Mouse (Mus musculus): ENCODE results near the gene Usp16. TPM values are rescaled to one million over a fixed set of nuclear protein-coding genes. Genes with fewer than 3 reads are reported as not detected.

Gene Usp16
- polyA plus RNA-seq, 1 experiment = 48.6 TPM

- H3K9ac ChIP-seq (ENCODE audit: low read depth, poor library complexity, severe bottlenecking) = no peak overlapping the region
- H3K9me3 ChIP-seq (replicated peaks; ENCODE audit: control insufficient read depth, insufficient read depth, low read length, poor library complexity, severe bottlenecking) = no peaks in the 10 kb centered on the region
- no peak overlapping the region for H3K27ac ChIP-seq (ENCODE audit: insufficient read depth, low read length)
- TF ChIP-seq CTCF (IDR thresholded peaks at IDR 0.05; ENCODE audit: low read depth, low read length) (no peak), POLR2A (IDR thresholded peaks at IDR 0.05; ENCODE audit: insufficient read depth, low read length) (no peak), EP300 (IDR thresholded peaks at IDR 0.05; ENCODE audit: insufficient read depth, low read depth, low read length) (no peak)
- no peaks in the 10 kb centered on the region for H3K36me3 ChIP-seq (ENCODE audit: control insufficient read depth, insufficient read depth, low read length, poor library complexity, severe bottlenecking)
- H3K4me3 ChIP-seq (ENCODE audit: low read depth, low read length) = no peak overlapping the region
- H3K27me3 ChIP-seq (ENCODE audit: control insufficient read depth, insufficient read depth, low read length, poor library complexity, severe bottlenecking) = no peaks in the 10 kb centered on the region
- H3K4me1 ChIP-seq (ENCODE audit: control insufficient read depth, insufficient read depth, low read length) = no peaks in the 10 kb centered on the region
These were observed 73.2 kb downstream of the Usp16 start for GRCm38 (mm10) chr16:87527553-87528249.

GRCm38 (mm10) chr16:87528755-87529154 lies 74.3 kb downstream of the Usp16 start:
- TF ChIP-seq POLR2A (IDR thresholded peaks at IDR 0.05; ENCODE audit: insufficient read depth, low read length) (no peak), CTCF (IDR thresholded peaks at IDR 0.05; ENCODE audit: low read depth, low read length) (no peak), EP300 (IDR thresholded peaks at IDR 0.05; ENCODE audit: insufficient read depth, low read depth, low read length) (no peak)
- Histone ChIP-seq H3K27ac (ENCODE audit: insufficient read depth, low read length) (no peak overlapping the region), H3K4me3 (ENCODE audit: low read depth, low read length) (no peak overlapping the region), H3K9ac (ENCODE audit: low read depth, poor library complexity, severe bottlenecking) (no peak overlapping the region), H3K27me3 (ENCODE audit: control insufficient read depth, insufficient read depth, low read length, poor library complexity, severe bottlenecking) (no peaks in the 10 kb centered on the region), H3K9me3 (replicated peaks; ENCODE audit: control insufficient read depth, insufficient read depth, low read length, poor library complexity, severe bottlenecking) (no peaks in the 10 kb centered on the region), H3K4me1 (ENCODE audit: control insufficient read depth, insufficient read depth, low read length) (no peaks in the 10 kb centered on the region), H3K36me3 (ENCODE audit: control insufficient read depth, insufficient read depth, low read length, poor library complexity, severe bottlenecking) (no peaks in the 10 kb centered on the region)

Other genes starting within 250 kb of the Usp16 start
- 11.2 TPM in 2 replicates for gene N6amt1, start 100.5 kb upstream of the Usp16 start, polyA plus RNA-seq (2011; ENCODE audit: insufficient read depth, insufficient read length, low read depth, missing spikeins)
- gene Ltn1, start 22.1 kb upstream of the Usp16 start, polyA plus RNA-seq (2011; ENCODE audit: insufficient read depth, insufficient read length, low read depth, missing spikeins) = 29.0 and 29.9 TPM in 2 replicates
- gene Rwdd2b, start 14.1 kb upstream of the Usp16 start, polyA plus RNA-seq (2011; ENCODE audit: insufficient read depth, insufficient read length, low read depth, missing spikeins) = 4.3 and 6.6 TPM in 2 replicates
- gene Cct8, start 41.2 kb downstream of the Usp16 start, polyA plus RNA-seq (2011; ENCODE audit: insufficient read depth, insufficient read length, low read depth, missing spikeins) = 653 and 655 TPM in 2 replicates
- gene Map3k7cl, start 98.6 kb downstream of the Usp16 start, polyA plus RNA-seq (2011; ENCODE audit: insufficient read depth, insufficient read length, low read depth, missing spikeins) = not detected in 2 replicates
- gene Bach1, start 244.2 kb downstream of the Usp16 start, polyA plus RNA-seq (2011; ENCODE audit: insufficient read depth, insufficient read length, low read depth, missing spikeins) = 25.5 and 27.4 TPM in 2 replicates